In genomic region chr13:100731462-100732046, GRCm38 (mm10) we compare ENCODE assay signal across 9 mouse cellular contexts. TPM values are rescaled to one million over a fixed set of nuclear protein-coding genes. Genes with fewer than 3 reads are reported as not detected.
DNase-seq lines count a peak whose midpoint lies in the region; ATAC-seq and TF ChIP-seq lines count a peak whose summit lies in the region.
"Not testable (repeated sequence)": the region's sequence is repeated elsewhere in the genome, so short reads cannot be mapped to it uniquely, and the experiment has no call there.
"Had no signal": no experiment of that assay in that cellular context is flagged by ENCODE, and none has a peak within 500 bp of the region (broad histone marks: within the 10 kb centered on the region; RNA-seq: fewer than 3 reads in every experiment).

No protein-coding gene starts in this region.

- not testable (repeated sequence) for TF ChIP-seq POLR2A in bone marrow macrophage, adult 2 months (IDR thresholded peaks at IDR 0.05; ENCODE audit: borderline replicate concordance, low read depth, low read length)

- H3K27ac ChIP-seq in bone marrow macrophage, adult 2 months (ENCODE audit: insufficient read depth, low read depth, low read length): peak overlapping the region; percentile 64; the same call in 1 of the 2 replicates
- peak overlapping the region; percentile 87; the same call in 1 of the 2 replicates for H3K27ac ChIP-seq in forebrain, embryonic 15.5 days (replicated peaks)
- H3K27ac ChIP-seq in heart, embryonic 15.5 days: peak overlapping the region; percentile 94; the same call in 1 of the 2 replicates
- H3K27ac ChIP-seq in intestine, embryonic 14.5 days (ENCODE audit: low read depth): peak overlapping the region; percentile 92
- not testable (repeated sequence) for H3K27ac ChIP-seq in limb, embryonic 13.5 days; midbrain, postnatal 0 days (ENCODE audit: low read depth, low read length)
- H3K27ac ChIP-seq in lung, embryonic 15.5 days: peak overlapping the region; percentile 95

- DNase-seq in intestine, embryonic 14.5 days (ENCODE audit: low spot score); midbrain, postnatal 0 days (ENCODE audit: low spot score): not testable (repeated sequence)

- ATAC-seq in forebrain, embryonic 15.5 days (replicated peaks); heart, embryonic 15.5 days (replicated peaks; ENCODE audit: insufficient number of reproducible peaks, insufficient read depth, low FRiP score, low read depth); intestine, embryonic 14.5 days (replicated peaks; ENCODE audit: low FRiP score, low TSS enrichment, low read depth); limb, embryonic 13.5 days (ENCODE audit: low FRiP score, low read depth); lung, embryonic 15.5 days (ENCODE audit: borderline replicate concordance, extremely low read depth, low FRiP score, low TSS enrichment); midbrain, postnatal 0 days (ENCODE audit: low FRiP score): not testable (repeated sequence)

- H3K36me3 ChIP-seq in forebrain, embryonic 15.5 days: peaks cover 13% of the 10 kb centered on the region; the same call in 1 of the 2 replicates
- H3K36me3 ChIP-seq in heart, embryonic 15.5 days: peaks cover 29% of the 10 kb centered on the region
- H3K36me3 ChIP-seq in intestine, embryonic 14.5 days (ENCODE audit: control insufficient read depth, insufficient read depth, low read length): peaks cover 30% of the 10 kb centered on the region
- H3K36me3 ChIP-seq in limb, embryonic 13.5 days: peaks cover 25% of the 10 kb centered on the region
- peaks cover 30% of the 10 kb centered on the region for H3K36me3 ChIP-seq in lung, embryonic 15.5 days
- H3K36me3 ChIP-seq in midbrain, postnatal 0 days (ENCODE audit: insufficient read depth, low read length): not testable (repeated sequence)

- not testable (repeated sequence) for H3K4me3 ChIP-seq in bone marrow macrophage, adult 2 months (ENCODE audit: insufficient read depth, low read length); midbrain, postnatal 0 days (ENCODE audit: low read depth, low read length)
- peak overlapping the region; percentile 84 for H3K4me3 ChIP-seq in forebrain, embryonic 15.5 days
- H3K4me3 ChIP-seq in heart, embryonic 15.5 days: peak overlapping the region; percentile 73; the same call in 1 of the 2 replicates
- peak overlapping the region; percentile 86; the same call in 1 of the 2 replicates for H3K4me3 ChIP-seq in intestine, embryonic 14.5 days (ENCODE audit: low read depth, low read length)
- peak overlapping the region; percentile 92; the same call in 1 of the 2 replicates for H3K4me3 ChIP-seq in limb, embryonic 13.5 days
- 0 out of 2 replicates have a peak overlapping the region, but pooled peaks have one; percentile 68 for H3K4me3 ChIP-seq in lung, embryonic 15.5 days

- H3K4me2 ChIP-seq in forebrain, embryonic 15.5 days (replicated peaks): peak overlapping the region; percentile 75; the same call in 1 of the 2 replicates
- H3K4me2 ChIP-seq in heart, embryonic 15.5 days: peak overlapping the region; percentile 71
- H3K4me2 ChIP-seq in intestine, embryonic 14.5 days (ENCODE audit: low read length): peak overlapping the region; percentile 48
- peak overlapping the region; percentile 77 for H3K4me2 ChIP-seq in limb, embryonic 13.5 days (replicated peaks)
- peak overlapping the region; percentile 63 for H3K4me2 ChIP-seq in lung, embryonic 15.5 days
- H3K4me2 ChIP-seq in midbrain, postnatal 0 days (ENCODE audit: low read depth, low read length, poor library complexity, severe bottlenecking): peak overlapping the region; percentile 85; the same call in 1 of the 2 replicates

- peak overlapping the region; percentile 32; the same call in 1 of the 2 replicates for H3K9ac ChIP-seq in forebrain, embryonic 15.5 days (replicated peaks)
- H3K9ac ChIP-seq in heart, embryonic 15.5 days; intestine, embryonic 14.5 days (ENCODE audit: low read length); limb, embryonic 13.5 days; lung, embryonic 15.5 days; midbrain, postnatal 0 days (replicated peaks; ENCODE audit: low read length, poor library complexity, severe bottlenecking): not testable (repeated sequence)

- not testable (repeated sequence) for TF ChIP-seq CTCF in bone marrow macrophage, adult 2 months (IDR thresholded peaks at IDR 0.05; ENCODE audit: low read depth, low read length)
- TF ChIP-seq CTCF in midbrain, postnatal 0 days (IDR thresholded peaks at IDR 0.05): 0 out of 2 replicates have a peak, but pooled peaks have one; percentile 27

- WGBS in forebrain, embryonic 15.5 days: 86% methylated on average over 5 of the region's 6 CpGs
- 81% methylated on average over 6 of the region's 6 CpGs for WGBS in heart, embryonic 15.5 days
- WGBS in intestine, embryonic 14.5 days: 92% methylated on average over 5 of the region's 6 CpGs
- 93% methylated on average over 6 of the region's 6 CpGs for WGBS in limb, embryonic 13.5 days
- WGBS in lung, embryonic 15.5 days: 89% methylated on average over 6 of the region's 6 CpGs
- WGBS in midbrain, postnatal 0 days: 89% methylated on average over 5 of the region's 6 CpGs

- not testable (repeated sequence) for H3K9me3 ChIP-seq in forebrain, embryonic 15.5 days; heart, embryonic 15.5 days (replicated peaks); intestine, embryonic 14.5 days (ENCODE audit: control insufficient read depth, low read length); limb, embryonic 13.5 days; lung, embryonic 15.5 days; midbrain, postnatal 0 days (ENCODE audit: low read length)

- not testable (repeated sequence) for H3K4me1 ChIP-seq in bone marrow macrophage, adult 2 months (ENCODE audit: control insufficient read depth, insufficient read depth, low read length); intestine, embryonic 14.5 days (replicated peaks; ENCODE audit: control insufficient read depth, insufficient read depth, low read length); midbrain, postnatal 0 days (ENCODE audit: insufficient read depth, low read length)
- peaks cover 20% of the 10 kb centered on the region for H3K4me1 ChIP-seq in forebrain, embryonic 15.5 days
- peaks cover 20% of the 10 kb centered on the region for H3K4me1 ChIP-seq in heart, embryonic 15.5 days (replicated peaks)
- H3K4me1 ChIP-seq in limb, embryonic 13.5 days: peaks cover 19% of the 10 kb centered on the region
- peaks cover 16% of the 10 kb centered on the region for H3K4me1 ChIP-seq in lung, embryonic 15.5 days

- not testable (repeated sequence) for H3K27me3 ChIP-seq in forebrain, embryonic 15.5 days; heart, embryonic 15.5 days; intestine, embryonic 14.5 days (replicated peaks; ENCODE audit: control insufficient read depth, insufficient read depth, low read length); limb, embryonic 13.5 days; lung, embryonic 15.5 days; midbrain, postnatal 0 days (ENCODE audit: insufficient read depth, low read length)

RNA-seq across cellular contexts. Expression of gene Cdk7, which starts 0.8 kb away (rescaled TPM):
- 27.1 and 29.5 TPM in 2 replicates for polyA plus RNA-seq in bone marrow macrophage, adult 2 months (2012; ENCODE audit: insufficient read depth, insufficient read length, missing spikeins)
- polyA plus RNA-seq in forebrain, embryonic 15.5 days (2015; fragmentation: Nextera tagmentation; extraction: Ambion mirVana): 55.0 and 56.2 TPM in 2 replicates
- 61.8 and 65.4 TPM in 2 replicates for polyA plus RNA-seq in heart, embryonic 15.5 days (2015; fragmentation: Nextera tagmentation; extraction: Ambion mirVana)
- polyA plus RNA-seq in intestine, embryonic 14.5 days (2014; fragmentation: Nextera tagmentation; extraction: Ambion mirVana): 79.3 and 87.3 TPM in 2 replicates
- 109 and 112 TPM in 2 replicates for polyA plus RNA-seq in limb, embryonic 13.5 days (2015; fragmentation: Nextera tagmentation; extraction: Ambion mirVana)
- polyA plus RNA-seq in lung, embryonic 15.5 days (2015; fragmentation: Nextera tagmentation; extraction: Ambion mirVana): 94.2 and 101 TPM in 2 replicates
- 24.8 and 28.6 TPM in 2 replicates for total RNA-seq in midbrain, postnatal 0 days (2014; rRNA removed)
- polyA plus RNA-seq in midbrain, postnatal 0 days (2015; fragmentation: Nextera tagmentation; extraction: Ambion mirVana): 30.4 and 32.1 TPM in 2 replicates

RNA-seq across cellular contexts. Expression of gene Mrps36, which starts 12.9 kb away (rescaled TPM):
- 68.4 and 89.2 TPM in 2 replicates for polyA plus RNA-seq in bone marrow macrophage, adult 2 months (2012; ENCODE audit: insufficient read depth, insufficient read length, missing spikeins)
- polyA plus RNA-seq in forebrain, embryonic 15.5 days (2015; fragmentation: Nextera tagmentation; extraction: Ambion mirVana): 111 and 119 TPM in 2 replicates
- polyA plus RNA-seq in heart, embryonic 15.5 days (2015; fragmentation: Nextera tagmentation; extraction: Ambion mirVana): 211 and 283 TPM in 2 replicates
- 199 and 219 TPM in 2 replicates for polyA plus RNA-seq in intestine, embryonic 14.5 days (2014; fragmentation: Nextera tagmentation; extraction: Ambion mirVana)
- polyA plus RNA-seq in limb, embryonic 13.5 days (2015; fragmentation: Nextera tagmentation; extraction: Ambion mirVana): 100.0 and 102 TPM in 2 replicates
- 167 and 169 TPM in 2 replicates for polyA plus RNA-seq in lung, embryonic 15.5 days (2015; fragmentation: Nextera tagmentation; extraction: Ambion mirVana)
- total RNA-seq in midbrain, postnatal 0 days (2014; rRNA removed): 25.9 and 44.2 TPM in 2 replicates
- 163 and 165 TPM in 2 replicates for polyA plus RNA-seq in midbrain, postnatal 0 days (2015; fragmentation: Nextera tagmentation; extraction: Ambion mirVana)

RNA-seq across cellular contexts. Expression of gene Cenph, which starts 44.1 kb away (rescaled TPM):
- polyA plus RNA-seq in bone marrow macrophage, adult 2 months (2012; ENCODE audit: insufficient read depth, insufficient read length, missing spikeins): 13.5 and 14.2 TPM in 2 replicates
- 16.2 and 16.3 TPM in 2 replicates for polyA plus RNA-seq in forebrain, embryonic 15.5 days (2015; fragmentation: Nextera tagmentation; extraction: Ambion mirVana)
- 14.0 and 15.6 TPM in 2 replicates for polyA plus RNA-seq in heart, embryonic 15.5 days (2015; fragmentation: Nextera tagmentation; extraction: Ambion mirVana)
- 35.7 and 39.0 TPM in 2 replicates for polyA plus RNA-seq in intestine, embryonic 14.5 days (2014; fragmentation: Nextera tagmentation; extraction: Ambion mirVana)
- polyA plus RNA-seq in limb, embryonic 13.5 days (2015; fragmentation: Nextera tagmentation; extraction: Ambion mirVana): 40.2 and 40.7 TPM in 2 replicates
- polyA plus RNA-seq in lung, embryonic 15.5 days (2015; fragmentation: Nextera tagmentation; extraction: Ambion mirVana): 37.4 and 38.1 TPM in 2 replicates
- 0.71 and 2.2 TPM in 2 replicates for total RNA-seq in midbrain, postnatal 0 days (2014; rRNA removed)
- polyA plus RNA-seq in midbrain, postnatal 0 days (2015; fragmentation: Nextera tagmentation; extraction: Ambion mirVana): 4.3 and 4.4 TPM in 2 replicates
- total RNA-seq: gastrocnemius, adult 18-20 months; layer of hippocampus, adult 18-20 months had no signal

RNA-seq across cellular contexts. Expression of gene Ccnb1, which starts 54.8 kb away (rescaled TPM):
- polyA plus RNA-seq in bone marrow macrophage, adult 2 months (2012; ENCODE audit: insufficient read depth, insufficient read length, missing spikeins): 35.0 and 42.5 TPM in 2 replicates
- polyA plus RNA-seq in forebrain, embryonic 15.5 days (2015; fragmentation: Nextera tagmentation; extraction: Ambion mirVana): 128 and 144 TPM in 2 replicates
- polyA plus RNA-seq in heart, embryonic 15.5 days (2015; fragmentation: Nextera tagmentation; extraction: Ambion mirVana): 159 and 183 TPM in 2 replicates
- polyA plus RNA-seq in intestine, embryonic 14.5 days (2014; fragmentation: Nextera tagmentation; extraction: Ambion mirVana): 242 and 267 TPM in 2 replicates
- polyA plus RNA-seq in limb, embryonic 13.5 days (2015; fragmentation: Nextera tagmentation; extraction: Ambion mirVana): 241 and 246 TPM in 2 replicates
- polyA plus RNA-seq in lung, embryonic 15.5 days (2015; fragmentation: Nextera tagmentation; extraction: Ambion mirVana): 291 and 295 TPM in 2 replicates
- total RNA-seq in midbrain, postnatal 0 days (2014; rRNA removed): 12.7 and 22.5 TPM in 2 replicates
- polyA plus RNA-seq in midbrain, postnatal 0 days (2015; fragmentation: Nextera tagmentation; extraction: Ambion mirVana): 11.5 and 11.7 TPM in 2 replicates
- total RNA-seq: gastrocnemius, adult 18-20 months had no signal
